ENCODE assay signal across 23 mouse cellular contexts in the genomic region with DNA sequence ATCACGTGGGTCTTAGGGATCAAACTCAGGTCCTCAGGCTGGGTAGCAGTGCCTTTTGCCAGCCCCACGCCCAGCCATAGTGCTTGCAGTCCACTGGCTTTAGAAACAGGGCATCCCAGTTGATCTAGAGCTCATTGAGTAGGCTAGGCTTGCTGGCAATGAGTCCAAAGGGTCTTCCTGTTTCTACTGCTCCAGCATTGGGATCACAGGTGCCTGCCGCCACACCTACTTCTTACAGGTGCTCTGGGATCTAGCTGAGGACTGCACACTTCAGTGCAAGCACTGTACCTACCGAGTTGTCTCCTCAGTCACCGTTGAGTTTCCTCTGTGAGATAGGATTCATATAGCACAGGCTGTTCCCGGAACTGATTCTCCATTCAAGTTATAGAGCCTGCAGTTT. TPM values are rescaled to one million over a fixed set of nuclear protein-coding genes. Genes with fewer than 3 reads are reported as not detected.
DNase-seq lines count a peak whose midpoint lies in the region; ATAC-seq and TF ChIP-seq lines count a peak whose summit lies in the region.
"Had no signal": no experiment of that assay in that cellular context is flagged by ENCODE, and none has a peak within 500 bp of the region (broad histone marks: within the 10 kb centered on the region; RNA-seq: fewer than 3 reads in every experiment).

No protein-coding gene starts in this region.

- DNase-seq in heart, postnatal 0 days (ENCODE audit: low spot score) = peak; percentile 1
- DNase-seq in heart, embryonic 10.5 days (ENCODE audit: low spot score) = no peak
- DNase-seq in thymus, postnatal 25 days = no peak
- no peak for DNase-seq in kidney, postnatal 36 days
- DNase-seq: adrenal gland, adult 2 months; adrenal gland, postnatal 10 days; adrenal gland, postnatal 25 days; cerebellum, adult 11 months; cerebellum, adult 18-20 months; cerebellum, adult 8-10 months; cerebellum, adult 9-11 months; cerebellum, postnatal 14 days; cerebellum, postnatal 36 days; embryo, embryonic 11 days had no signal

- H3K4me1 ChIP-seq in heart, postnatal 0 days (ENCODE audit: control insufficient read depth, insufficient read depth) = no peaks in the 10 kb centered on the region
- H3K4me1 ChIP-seq in heart, embryonic 10.5 days = no peaks in the 10 kb centered on the region
- peaks cover 94% of the 10 kb centered on the region for H3K4me1 ChIP-seq in megakaryocyte, embryonic 14.5 days
- H3K4me1 ChIP-seq in intestine, embryonic 16.5 days (ENCODE audit: control insufficient read depth, insufficient read depth, low read length) = peaks cover 2% of the 10 kb centered on the region; the same call in 1 of the 2 replicates
- H3K4me1 ChIP-seq: embryonic facial prominence, embryonic 13.5 days; embryonic facial prominence, embryonic 15.5 days; forebrain, embryonic 10.5 days; forebrain, embryonic 12.5 days had no signal

- no peak overlapping the region for H3K9ac ChIP-seq in heart, postnatal 0 days (replicated peaks; ENCODE audit: low read depth, low read length)
- no peak overlapping the region for H3K9ac ChIP-seq in intestine, embryonic 16.5 days (ENCODE audit: low read depth, low read length)
- H3K9ac ChIP-seq: embryonic facial prominence, embryonic 13.5 days; embryonic facial prominence, embryonic 15.5 days; forebrain, embryonic 12.5 days had no signal

- H3K27ac ChIP-seq in heart, postnatal 0 days (ENCODE audit: low read depth) = no peak overlapping the region
- H3K27ac ChIP-seq in heart, embryonic 10.5 days = no peak overlapping the region
- H3K27ac ChIP-seq in intestine, embryonic 16.5 days (ENCODE audit: low read length) = no peak overlapping the region
- H3K27ac ChIP-seq: embryonic facial prominence, embryonic 13.5 days; embryonic facial prominence, embryonic 15.5 days; forebrain, embryonic 10.5 days; forebrain, embryonic 12.5 days had no signal

- H3K4me3 ChIP-seq in heart, postnatal 0 days (ENCODE audit: low read depth, low read length) = no peak overlapping the region
- no peak overlapping the region for H3K4me3 ChIP-seq in heart, embryonic 10.5 days
- peak overlapping the region; percentile 50 for H3K4me3 ChIP-seq in megakaryocyte, embryonic 14.5 days (replicated peaks)
- H3K4me3 ChIP-seq in intestine, embryonic 16.5 days (ENCODE audit: low read length) = no peak overlapping the region
- H3K4me3 ChIP-seq: embryonic facial prominence, embryonic 13.5 days; embryonic facial prominence, embryonic 15.5 days; erythroblast, embryonic 14.5 days; forebrain, embryonic 10.5 days; forebrain, embryonic 12.5 days had no signal

- no peak for TF ChIP-seq CTCF in heart, postnatal 0 days (IDR thresholded peaks at IDR 0.05; ENCODE audit: low read depth)

- ATAC-seq in heart, postnatal 0 days (ENCODE audit: insufficient read depth, low read depth) = no peak
- no peak for ATAC-seq in megakaryocyte, adult 5-6 weeks (ENCODE audit: poor library complexity, severe bottlenecking)
- peak; percentile 76 for ATAC-seq in intestine, embryonic 16.5 days
- ATAC-seq: forebrain, embryonic 14.5 days had no signal

- H3K9me3 ChIP-seq in heart, postnatal 0 days (replicated peaks; ENCODE audit: control insufficient read depth, low read length) = no peaks in the 10 kb centered on the region
- no peaks in the 10 kb centered on the region for H3K9me3 ChIP-seq in heart, embryonic 10.5 days
- H3K9me3 ChIP-seq in megakaryocyte, embryonic 14.5 days = no peaks in the 10 kb centered on the region
- no peaks in the 10 kb centered on the region for H3K9me3 ChIP-seq in intestine, embryonic 16.5 days (ENCODE audit: control insufficient read depth, low read length)
- H3K9me3 ChIP-seq: embryonic facial prominence, embryonic 13.5 days; embryonic facial prominence, embryonic 15.5 days; forebrain, embryonic 10.5 days; forebrain, embryonic 12.5 days had no signal

- H3K36me3 ChIP-seq in heart, postnatal 0 days (replicated peaks; ENCODE audit: control insufficient read depth, insufficient read depth, low read length) = 0 out of 2 replicates have a peak, but pooled peaks cover 18% of the 10 kb centered on the region
- 0 out of 2 replicates have a peak, but pooled peaks cover 6% of the 10 kb centered on the region for H3K36me3 ChIP-seq in heart, embryonic 10.5 days
- H3K36me3 ChIP-seq in megakaryocyte, embryonic 14.5 days (replicated peaks; ENCODE audit: low read length) = peaks cover 99% of the 10 kb centered on the region
- H3K36me3 ChIP-seq in intestine, embryonic 16.5 days (ENCODE audit: control insufficient read depth, insufficient read depth, low read length) = no peaks in the 10 kb centered on the region; the same call in 1 of the 2 replicates
- H3K36me3 ChIP-seq: embryonic facial prominence, embryonic 15.5 days had no signal

- 87% methylated on average over 6 of the region's 6 CpGs for WGBS in heart, postnatal 0 days
- 89% methylated on average over 6 of the region's 6 CpGs for WGBS in heart, embryonic 10.5 days
- WGBS in intestine, embryonic 16.5 days = 85% methylated on average over 6 of the region's 6 CpGs

- no peaks in the 10 kb centered on the region for H3K27me3 ChIP-seq in heart, postnatal 0 days (ENCODE audit: control insufficient read depth, insufficient read depth, low read length)
- H3K27me3 ChIP-seq in heart, embryonic 10.5 days (ENCODE audit: insufficient read depth, poor library complexity, severe bottlenecking) = no peaks in the 10 kb centered on the region
- H3K27me3 ChIP-seq in megakaryocyte, embryonic 14.5 days (replicated peaks) = no peaks in the 10 kb centered on the region
- H3K27me3 ChIP-seq in intestine, embryonic 16.5 days (replicated peaks; ENCODE audit: control insufficient read depth, insufficient read depth, low read length) = no peaks in the 10 kb centered on the region
- H3K27me3 ChIP-seq: embryonic facial prominence, embryonic 13.5 days; embryonic facial prominence, embryonic 15.5 days; forebrain, embryonic 12.5 days had no signal

- no peak overlapping the region for H3K4me2 ChIP-seq in heart, postnatal 0 days (ENCODE audit: low read depth, low read length)
- H3K4me2 ChIP-seq in intestine, embryonic 16.5 days (ENCODE audit: low read depth, low read length) = no peak overlapping the region
- H3K4me2 ChIP-seq: embryonic facial prominence, embryonic 13.5 days; embryonic facial prominence, embryonic 15.5 days; forebrain, embryonic 12.5 days had no signal

- no peak for TF ChIP-seq EP300 in heart, postnatal 0 days (IDR thresholded peaks at IDR 0.05; ENCODE audit: low read depth)

RNA-seq across cellular contexts. Expression of a gene that starts 34.3 kb away (rescaled TPM):
- total RNA-seq in heart, postnatal 0 days (2014; rRNA removed; ENCODE audit: low replicate concordance) = 7.0 and 12.4 TPM in 2 replicates
- 6.8 and 6.9 TPM in 2 replicates for polyA plus RNA-seq in heart, postnatal 0 days (2015; fragmentation: Nextera tagmentation; extraction: Ambion mirVana)
- polyA plus RNA-seq in heart, embryonic 10.5 days (2016; fragmentation: Nextera tagmentation; extraction: Ambion mirVana) = 10.2 and 12.3 TPM in 2 replicates
- polyA plus RNA-seq in megakaryocyte, embryonic 14.5 days (2012; ENCODE audit: insufficient read depth, low replicate concordance) = 11.6 and 15.5 TPM in 2 replicates
- total RNA-seq in megakaryocyte, adult 5-6 weeks (2015) = 67.8 and 74.8 TPM in 2 replicates
- 33.7 and 43.9 TPM in 2 replicates for total RNA-seq in megakaryocyte, adult 5-6 weeks (2017)
- 12.5 and 17.2 TPM in 2 replicates for polyA plus RNA-seq in intestine, embryonic 16.5 days (2015; fragmentation: Nextera tagmentation; extraction: Ambion mirVana)
